Mouse (Mus musculus): Measurements from ENCODE around the gene Rac1.
A peak's percentile ranks its signal among the peaks of the same experiment; 100 is the strongest.
"Not testable (repeated sequence)": the region's sequence is repeated elsewhere in the genome, so short reads cannot be mapped to it uniquely, and the experiment has no call there.

The Rac1 gene

GRCm38 (mm10) chr5:143527486-143528307 lies at the start of gene Rac1:
Rac1 (minus strand) TSS chr5:143528036.
- DNase-seq (ENCODE audit: extremely low spot score, low read depth, low spot score) = peak; percentile 74

- no peak for DNase-seq (ENCODE audit: extremely low spot score, low read depth, low spot score)
Observed at GRCm38 (mm10) chr5:143574261-143575178, 46.7 kb upstream of the Rac1 start.

GRCm38 (mm10) chr5:143573067-143573466 lies 45.2 kb upstream of the Rac1 start:
- no peak for DNase-seq (ENCODE audit: extremely low spot score, low read depth, low spot score)

- no peak for DNase-seq (ENCODE audit: extremely low spot score, low read depth, low spot score)
Observed at GRCm38 (mm10) chr5:143572195-143572594, 44.4 kb upstream of the Rac1 start.

- DNase-seq (ENCODE audit: extremely low spot score, low read depth, low spot score) = peak; percentile 86
Observed at GRCm38 (mm10) chr5:143567860-143568259, 40.0 kb upstream of the Rac1 start.

GRCm38 (mm10) chr5:143567258-143567670 lies 39.4 kb upstream of the Rac1 start:
- DNase-seq (ENCODE audit: extremely low spot score, low read depth, low spot score) = no peak

- DNase-seq (ENCODE audit: extremely low spot score, low read depth, low spot score) = not testable (repeated sequence)
Observed at GRCm38 (mm10) chr5:143566804-143567203, 39.0 kb upstream of the Rac1 start.

- no peak for DNase-seq (ENCODE audit: extremely low spot score, low read depth, low spot score)
Observed at GRCm38 (mm10) chr5:143561544-143562185, 33.8 kb upstream of the Rac1 start.

- no peak for DNase-seq (ENCODE audit: extremely low spot score, low read depth, low spot score)
Observed at GRCm38 (mm10) chr5:143561009-143561408, 33.2 kb upstream of the Rac1 start.

- DNase-seq (ENCODE audit: extremely low spot score, low read depth, low spot score) = no peak
Observed at GRCm38 (mm10) chr5:143558731-143559130, 30.9 kb upstream of the Rac1 start.

- DNase-seq (ENCODE audit: extremely low spot score, low read depth, low spot score) = no peak
Observed at GRCm38 (mm10) chr5:143555233-143555632, 27.4 kb upstream of the Rac1 start.

GRCm38 (mm10) chr5:143552911-143553310 lies 25.1 kb upstream of the Rac1 start:
- DNase-seq (ENCODE audit: extremely low spot score, low read depth, low spot score) = no peak

- not testable (repeated sequence) for DNase-seq (ENCODE audit: extremely low spot score, low read depth, low spot score)
Observed at GRCm38 (mm10) chr5:143548922-143549321, 21.1 kb upstream of the Rac1 start.

- peak; percentile 87 for DNase-seq (ENCODE audit: extremely low spot score, low read depth, low spot score)
Observed at GRCm38 (mm10) chr5:143548401-143548846, 20.6 kb upstream of the Rac1 start.

GRCm38 (mm10) chr5:143547866-143548265 lies 20.0 kb upstream of the Rac1 start:
- DNase-seq (ENCODE audit: extremely low spot score, low read depth, low spot score) = no peak

GRCm38 (mm10) chr5:143547384-143547783 lies 19.5 kb upstream of the Rac1 start:
- DNase-seq (ENCODE audit: extremely low spot score, low read depth, low spot score) = peak; percentile 52

- DNase-seq (ENCODE audit: extremely low spot score, low read depth, low spot score) = no peak
Observed at GRCm38 (mm10) chr5:143539111-143539510, 11.3 kb upstream of the Rac1 start.

GRCm38 (mm10) chr5:143537022-143537421 lies 9.2 kb upstream of the Rac1 start:
- no peak for DNase-seq (ENCODE audit: extremely low spot score, low read depth, low spot score)

GRCm38 (mm10) chr5:143534922-143535321 lies 7.1 kb upstream of the Rac1 start:
- DNase-seq (ENCODE audit: extremely low spot score, low read depth, low spot score) = no peak

- no peak for DNase-seq (ENCODE audit: extremely low spot score, low read depth, low spot score)
Observed at GRCm38 (mm10) chr5:143530715-143531114, 2.9 kb upstream of the Rac1 start.

- DNase-seq (ENCODE audit: extremely low spot score, low read depth, low spot score) = no peak
Observed at GRCm38 (mm10) chr5:143528308-143528683, 460 bp upstream of the Rac1 start.

Measured in hindlimb bud, embryonic 11.5 days (tissue).